Mouse (Mus musculus) left cerebral cortex, adult 2 months (tissue): ENCODE data around the gene Mrpl2. TPM values are rescaled to one million over a fixed set of nuclear protein-coding genes. Genes with fewer than 3 reads are reported as not detected.
A peak's percentile ranks its signal among the peaks of the same experiment; 100 is the strongest.

Experiments
- DNase-seq, 2 experiments: peaks; one replicate each; pipeline ENCODE4 v3.0.0; 2021 to 2022; ENCODE audit warnings: low spot score in 2 of 2, mixed read lengths in 1 of 2; ENCODE audit errors: extremely low spot score in 1 of 2
- H3K27ac ChIP-seq: fragments of 200-600 bp; 2 replicates; pipeline ENCODE4 v1.8.1; 2022
- H3K4me3 ChIP-seq: fragments of 200-600 bp; 2 replicates; pipeline ENCODE4 v1.8.1; 2022
- CTCF ChIP-seq: fragments of 200-600 bp; IDR thresholded peaks from 2 replicates; pipeline ENCODE4 v1.8.1; 2022; ENCODE audit warnings: antibody characterized with exemption, mild to moderate bottlenecking, moderate library complexity
- intact Hi-C: fragments of 180-260 bp; cut with DNase I; formaldehyde crosslinking; loops from one replicate; pipeline ENCODE4 v1.15.1; 2025
- total RNA-seq, 2 experiments: library from RNA; stranded (reverse); gene quantifications; 2 replicates each; pipeline ENCODE4 v1.2.3; 2021

Mrpl2 gene
- total RNA-seq, 2 experiments from 2014 or later = 49.1 to 53.2 TPM

DNA sequence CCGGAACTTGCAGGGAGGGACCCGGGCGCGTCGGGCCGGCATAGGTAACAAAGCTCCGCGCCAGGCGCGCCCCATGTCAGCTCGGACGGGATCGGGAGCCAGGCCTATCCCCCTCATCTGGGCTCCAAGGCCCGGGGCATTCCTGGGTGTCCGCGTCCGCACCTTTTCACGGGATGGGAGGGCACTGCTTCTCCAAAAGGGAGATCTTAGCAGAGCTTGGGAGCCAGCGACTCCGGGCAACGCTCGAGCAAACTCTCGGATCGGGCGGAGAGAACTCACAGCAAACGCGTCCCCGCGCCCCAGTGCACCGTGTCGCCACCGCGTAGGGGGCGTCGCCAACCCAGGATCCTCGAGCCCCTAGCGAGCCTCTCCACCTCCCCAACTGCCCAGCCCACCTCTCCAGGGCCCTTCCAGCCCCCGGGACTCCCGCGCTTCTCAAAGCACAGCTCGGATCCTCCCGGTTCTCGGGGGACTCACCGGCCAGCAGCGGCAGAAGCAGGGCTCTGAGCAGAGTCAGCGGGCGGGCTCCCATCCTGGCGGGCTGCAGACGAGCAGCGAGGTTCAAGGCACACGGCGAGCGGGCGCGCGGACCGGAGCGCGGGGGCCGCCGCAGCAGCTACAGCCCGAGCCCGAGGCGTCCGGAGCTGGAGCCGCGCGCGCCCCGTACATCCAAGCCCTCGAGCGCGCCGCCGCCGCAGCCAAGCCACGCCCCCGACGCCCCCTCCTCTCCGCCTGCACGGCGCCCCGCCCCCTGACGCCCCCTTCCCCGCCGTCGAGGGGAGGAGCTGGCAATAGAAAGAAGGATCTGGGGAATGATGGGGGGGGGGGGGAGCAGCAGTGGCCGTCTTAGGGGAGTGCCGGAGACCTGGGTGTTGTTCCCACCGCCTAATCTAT, 17.0 kb upstream of the Mrpl2 start, which contains the start of gene Ptk7:
Gene Ptk7 (minus strand): TSS at position 714 of the 894 bp plus-strand sequence.
- intact Hi-C loops = no loop called here
- Histone ChIP-seq H3K27ac (peak within 1 kb of the TSS; percentile 64), H3K4me3 (peak within 1 kb of the TSS; percentile 63)
- TF ChIP-seq CTCF = no peak
- peak; percentile 72 to 81 for DNase-seq

DNA sequence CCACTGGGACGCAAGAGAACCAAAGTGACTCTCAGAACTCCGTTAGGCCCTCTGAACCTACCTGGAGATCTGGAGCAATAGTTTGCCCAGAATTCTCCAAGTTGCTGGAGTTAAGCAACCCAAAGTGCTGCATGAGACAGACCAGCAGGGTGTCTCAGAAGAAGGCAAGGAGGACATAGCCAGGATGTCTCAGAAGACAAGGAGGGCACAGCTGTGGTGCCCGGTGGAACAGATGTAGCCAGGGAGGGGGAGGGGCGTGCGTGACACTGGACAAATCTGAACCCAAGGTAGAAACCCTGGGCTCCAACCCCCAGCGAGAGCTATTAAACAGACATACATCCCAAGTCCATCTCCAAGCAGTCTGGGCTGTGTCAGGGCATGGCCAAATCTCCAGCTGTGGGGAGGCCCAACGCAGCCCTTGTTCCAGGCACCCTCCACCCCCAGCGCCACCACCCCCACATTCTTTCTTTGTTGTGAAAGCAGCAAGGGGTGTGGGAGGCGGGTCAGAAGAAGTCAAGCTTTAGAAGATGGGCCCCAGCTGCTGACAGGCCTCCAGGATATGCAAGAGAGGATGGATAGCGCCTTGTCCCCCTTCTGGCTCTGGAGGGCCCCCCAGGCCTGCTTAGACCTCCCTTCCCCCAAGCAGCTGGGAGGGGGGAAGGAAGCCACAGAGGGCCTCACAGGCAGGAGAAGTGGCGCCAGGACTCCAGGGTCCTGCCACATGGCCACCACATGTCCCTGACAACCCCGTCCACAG, 16.2 kb upstream of the Mrpl2 start:
- Histone ChIP-seq H3K27ac (peak overlapping the region; percentile 59; the same call in 1 of the 2 replicates), H3K4me3 (peak overlapping the region; percentile 63)
- intact Hi-C loops = no loop called here
- DNase-seq = no peak
- no peak; the same call in 1 of the 2 replicates for TF ChIP-seq CTCF

DNA sequence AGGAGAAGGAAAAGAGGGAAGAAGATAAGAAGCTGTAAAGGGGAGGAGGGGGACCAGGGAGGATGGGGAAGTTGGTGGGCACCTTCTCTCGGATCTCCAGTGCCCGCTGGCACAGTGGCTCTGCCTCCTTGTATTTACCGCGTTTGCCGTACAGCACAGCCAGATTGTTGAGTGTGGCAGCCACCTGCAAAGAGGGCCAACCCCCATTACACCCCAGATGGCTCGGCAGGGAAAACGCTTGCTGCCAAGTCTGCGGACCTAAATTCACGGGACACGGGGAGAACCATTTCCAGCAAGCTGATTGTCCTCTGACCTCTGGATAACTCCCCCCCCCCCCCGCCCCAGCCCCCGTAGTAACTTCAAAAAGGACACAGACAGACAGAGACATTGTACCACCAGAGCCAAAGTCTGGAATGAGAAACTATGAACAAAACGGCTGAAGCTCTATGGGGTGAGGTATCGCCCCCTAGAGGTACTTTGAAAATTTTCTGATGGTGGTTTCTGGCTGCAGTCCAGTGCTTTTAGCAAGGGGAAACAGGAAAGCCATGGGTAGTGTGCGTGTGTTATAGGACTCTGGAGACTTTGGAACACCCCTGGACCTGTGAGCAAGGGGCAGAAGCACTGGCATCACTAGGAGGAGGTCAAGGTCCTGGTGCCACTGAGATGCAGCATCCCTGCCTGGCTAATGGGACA, 9.1 kb upstream of the Mrpl2 start:
- no peak overlapping the region for H3K4me3 ChIP-seq
- peak; percentile 74 for TF ChIP-seq CTCF
- peak; percentile 54 to 55 for DNase-seq
- no peak overlapping the region for H3K27ac ChIP-seq
- intact Hi-C loops = loop anchor here (2.0 kb wide), 1 partner anchor 112 kb away; no protein-coding TSS in a partner anchor

DNA sequence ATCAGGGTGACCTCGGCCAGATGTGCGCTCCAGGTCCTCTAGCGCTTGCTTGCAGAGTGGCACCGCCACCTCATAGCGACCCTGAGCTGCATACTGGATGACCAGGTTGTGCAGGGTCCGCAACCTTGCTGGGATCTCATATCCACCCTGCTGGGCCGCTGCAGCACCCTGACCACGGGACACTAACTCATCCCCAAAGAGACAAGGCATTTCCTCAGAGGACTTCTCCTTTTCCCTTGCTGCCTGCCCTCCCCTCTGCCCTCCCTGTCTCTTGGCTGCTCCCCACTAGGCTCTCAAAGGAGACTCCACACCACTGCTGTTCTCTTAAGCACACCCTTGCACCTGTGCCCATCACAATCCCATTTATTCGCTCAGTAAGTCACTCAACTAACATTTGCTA, 6.1 kb upstream of the Mrpl2 start:
- TF ChIP-seq CTCF = no peak
- H3K4me3 ChIP-seq = no peak overlapping the region
- intact Hi-C loops = loop anchor here (10.0 kb wide), 1 partner anchor 85 kb away; the partner anchor contains the start of gene Srf
- DNase-seq = no peak
- H3K27ac ChIP-seq = no peak overlapping the region

DNA sequence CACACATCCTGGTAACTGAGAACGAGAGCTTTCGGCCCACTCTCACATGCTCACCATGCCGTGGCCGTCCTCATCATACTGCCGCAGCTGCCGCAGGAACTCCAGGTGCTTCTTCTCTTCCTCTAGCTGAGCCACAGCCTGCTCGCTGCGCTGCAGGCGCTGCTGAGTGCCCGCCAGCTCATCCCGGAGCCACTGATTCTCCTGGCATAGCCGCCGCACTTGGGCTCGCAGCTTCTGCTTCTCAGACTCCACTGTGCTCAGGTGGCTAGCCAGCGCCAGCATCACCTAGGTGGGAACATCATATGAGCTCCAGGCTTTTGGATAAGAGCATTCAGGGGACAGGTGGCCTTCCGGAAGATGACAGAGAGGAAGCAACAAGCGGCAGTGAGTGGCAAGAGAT, 4.0 kb upstream of the Mrpl2 start:
- TF ChIP-seq CTCF = no peak
- Histone ChIP-seq H3K4me3 (no peak overlapping the region), H3K27ac (no peak overlapping the region)
- intact Hi-C loops = loop anchor here (10.0 kb wide), 1 partner anchor 87 kb away; the partner anchor contains the start of gene Srf
- DNase-seq = no peak

DNA sequence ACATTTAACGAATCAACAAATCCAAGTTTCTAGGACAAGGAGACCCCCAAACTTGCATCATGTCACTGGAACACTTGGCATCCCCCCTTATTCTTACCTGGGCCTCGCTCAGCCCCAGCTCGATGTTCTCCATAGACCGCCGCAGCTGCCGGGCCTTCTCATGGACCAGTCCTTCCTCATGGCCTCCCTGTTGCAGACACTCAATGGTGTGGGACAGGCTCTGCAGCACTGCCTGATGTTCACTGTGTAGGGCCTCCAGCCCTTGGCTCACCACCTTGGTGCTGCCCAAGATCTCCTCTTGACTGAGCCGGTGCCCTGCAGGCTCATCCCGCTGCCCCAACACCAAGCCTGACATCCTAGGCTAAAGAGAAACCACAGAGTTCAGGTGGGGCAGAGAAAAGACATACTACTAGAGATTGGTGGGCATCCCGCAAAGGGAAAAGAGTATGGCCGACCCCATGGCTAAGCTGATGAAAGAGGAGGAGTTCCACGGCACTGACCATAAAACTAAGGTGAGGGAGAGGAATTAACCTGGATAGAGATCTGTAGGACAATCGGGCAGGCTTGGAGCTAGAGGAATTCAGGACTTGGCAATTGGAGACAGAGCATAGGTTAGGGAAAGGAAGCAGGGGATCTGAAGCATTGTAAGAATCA, 1.8 kb upstream of the Mrpl2 start:
- no peak for TF ChIP-seq CTCF
- Histone ChIP-seq H3K4me3 (no peak overlapping the region), H3K27ac (no peak overlapping the region)
- intact Hi-C loops = loop anchor here (2.0 to 10.0 kb wide), 2 partner anchors 69 to 89 kb away; partner anchors contain the start of gene Srf
- no peak for DNase-seq

DNA sequence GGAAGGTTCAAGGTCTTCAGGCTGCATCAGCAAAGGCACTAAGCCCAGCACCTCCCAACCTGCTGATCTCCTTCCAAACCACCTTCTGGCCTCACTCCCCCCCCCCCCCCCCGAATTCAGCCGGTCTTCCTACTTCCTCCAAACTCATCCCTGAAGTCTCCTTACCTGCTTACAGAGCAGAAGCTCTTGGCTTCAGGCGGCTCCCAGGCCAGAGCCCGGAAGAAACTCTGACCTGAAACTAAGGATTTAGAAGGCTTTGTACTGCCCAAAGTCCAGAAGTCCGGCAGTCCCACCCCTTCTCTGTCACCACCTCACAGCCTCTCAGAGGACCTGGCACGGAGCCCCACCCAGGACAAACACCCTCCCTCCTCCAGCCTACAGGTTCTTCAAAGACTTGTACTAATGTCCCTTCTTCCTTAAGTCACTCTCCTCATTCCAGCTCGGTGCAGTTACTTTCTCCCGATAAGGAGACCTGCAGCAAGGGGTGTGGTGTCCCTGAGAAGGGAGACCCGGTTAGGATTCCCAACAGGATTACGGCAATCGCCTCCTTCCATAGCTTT, 1.0 kb upstream of the Mrpl2 start:
- no peak for TF ChIP-seq CTCF
- intact Hi-C loops = loop anchor here (2.0 to 10.0 kb wide), 2 partner anchors 68 to 90 kb away; partner anchors contain the start of gene Srf
- DNase-seq = no peak
- H3K27ac ChIP-seq = peak overlapping the region; percentile 80
- H3K4me3 ChIP-seq = peak overlapping the region; percentile 100

DNA sequence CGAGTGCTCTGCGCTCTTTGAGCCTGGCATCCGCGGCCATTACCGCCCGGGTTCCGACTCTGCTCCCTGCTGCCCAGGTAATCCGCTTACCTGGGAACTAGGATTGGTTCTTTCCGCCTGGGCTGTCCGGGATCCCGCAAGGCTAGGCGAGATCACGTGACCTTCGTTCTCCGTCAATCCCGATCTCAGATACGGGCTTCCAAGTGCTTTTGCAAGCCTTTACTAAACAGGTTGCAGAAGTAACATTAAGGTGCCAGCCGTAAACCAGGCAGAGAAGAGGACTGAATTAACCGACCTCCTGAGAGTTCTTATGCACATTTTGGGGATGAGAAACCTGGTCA, 263 bp downstream of the Mrpl2 start:
- TF ChIP-seq CTCF = no peak
- DNase-seq = no peak
- intact Hi-C loops = loop anchor here (10.0 kb wide), 1 partner anchor 91 kb away; the partner anchor contains the start of gene Srf
- peak overlapping the region; percentile 100 for H3K4me3 ChIP-seq
- peak overlapping the region; percentile 95 for H3K27ac ChIP-seq

DNA sequence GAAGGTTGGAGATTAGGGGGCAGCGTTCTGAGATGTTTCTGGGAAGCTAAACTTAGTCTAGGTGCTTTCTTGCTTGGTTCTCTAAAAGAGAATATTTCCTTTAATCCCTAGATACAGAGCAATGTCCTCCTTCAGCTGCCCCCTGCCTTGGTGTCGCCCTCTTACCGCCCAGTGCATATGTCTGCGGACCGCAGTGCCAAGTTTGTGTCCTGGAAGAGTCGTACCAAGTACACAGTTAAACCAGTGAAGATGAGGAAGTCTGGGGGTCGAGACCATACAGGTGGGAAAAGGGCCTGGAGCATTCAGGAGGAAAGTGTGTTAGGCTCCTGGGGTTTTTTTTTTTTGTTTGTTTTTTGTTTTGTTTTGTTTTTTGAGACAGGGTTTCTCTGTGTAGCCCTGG, 1.2 kb downstream of the Mrpl2 start:
- intact Hi-C loops = loop anchor here (10.0 kb wide), 1 partner anchor 92 kb away; the partner anchor contains the start of gene Srf
- no peak for TF ChIP-seq CTCF
- no peak for DNase-seq
- Histone ChIP-seq H3K4me3 (no peak overlapping the region), H3K27ac (no peak overlapping the region)

DNA sequence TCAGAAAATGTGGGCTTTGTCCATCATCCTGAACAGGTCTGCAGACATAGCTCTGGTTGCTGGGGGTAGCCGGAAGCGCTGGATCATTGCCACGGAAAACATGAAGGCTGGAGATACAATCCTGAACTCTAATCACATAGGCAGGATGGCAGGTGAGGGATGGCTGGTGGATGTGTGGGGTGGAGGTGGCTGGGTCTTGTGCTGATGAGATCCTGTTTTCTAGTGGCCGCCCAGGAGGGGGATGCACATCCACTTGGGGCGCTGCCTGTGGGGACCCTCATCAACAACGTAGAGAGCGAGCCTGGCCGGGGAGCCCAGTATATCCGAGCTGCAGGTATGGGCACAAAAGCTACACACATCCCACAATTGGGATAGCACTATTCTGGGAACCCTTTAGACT, 2.4 kb downstream of the Mrpl2 start:
- no peak for DNase-seq
- TF ChIP-seq CTCF = no peak

More for the DNA sequence above, 2.4 kb downstream of the Mrpl2 start:
- intact Hi-C loops = loop anchor here (10.0 kb wide), 1 partner anchor 94 kb away; the partner anchor contains the start of gene Srf
- Histone ChIP-seq H3K4me3 (no peak overlapping the region), H3K27ac (no peak overlapping the region)
